Mouse (Mus musculus) lung, postnatal 0 days (tissue): Measurements from ENCODE around the gene Cpped1. TPM values are rescaled to one million over a fixed set of nuclear protein-coding genes. Genes with fewer than 3 reads are reported as not detected.

Experiments used
- ATAC-seq: fragments of 200-750 bp; cut with Nextera tagmentation; 2 replicates; pipeline ENCODE4 v1.8.0; 2017; ENCODE audit warnings: moderate library complexity
- DNase-seq: peaks from one replicate; pipeline ENCODE4 v3.0.0-alpha.2; 2016; ENCODE audit warnings: low spot score
- H3K27ac ChIP-seq: fragments of 300-500 bp; sonication (generic); 2 replicates; pipeline ENCODE4 v1.5.1; 2014; ENCODE audit warnings: antibody characterized with exemption, mild to moderate bottlenecking, low read length, mixed read lengths
- H3K27me3 ChIP-seq: fragments of 300-500 bp; sonication (generic); replicated peaks from 2 replicates; pipeline ENCODE4 v1.6.1; 2014; ENCODE audit warnings: low read length, mixed read lengths; ENCODE audit not compliant: insufficient read depth
- H3K36me3 ChIP-seq: fragments of 300-500 bp; sonication (generic); 2 replicates; pipeline ENCODE4 v1.6.1; 2014; ENCODE audit warnings: low read length, mixed read lengths; ENCODE audit not compliant: insufficient read depth
- H3K4me1 ChIP-seq: fragments of 300-500 bp; sonication (generic); 2 replicates; pipeline ENCODE4 v1.6.1; 2014; ENCODE audit warnings: antibody characterized with exemption, low read depth, low read length, mixed read lengths; ENCODE audit not compliant: insufficient read depth
- H3K4me2 ChIP-seq: fragments of 300-500 bp; sonication (generic); replicated peaks from 2 replicates; pipeline ENCODE4 v1.6.1; 2014; ENCODE audit warnings: low read depth, mild to moderate bottlenecking, low read length, moderate library complexity, mixed read lengths
- H3K4me3 ChIP-seq: fragments of 300-500 bp; sonication (generic); 2 replicates; pipeline ENCODE4 v1.5.1; 2014; ENCODE audit warnings: low read depth, low read length
- H3K9ac ChIP-seq: fragments of 300-500 bp; sonication (generic); replicated peaks from 2 replicates; pipeline ENCODE4 v1.6.1; 2014; ENCODE audit warnings: low read depth, mild to moderate bottlenecking
- H3K9me3 ChIP-seq: fragments of 300-500 bp; sonication (generic); 2 replicates; pipeline ENCODE4 v1.6.1; 2016; ENCODE audit warnings: low read length, mixed read lengths
- CTCF ChIP-seq: IDR thresholded peaks from 2 replicates; pipeline ENCODE4 v1.5.1; 2016; ENCODE audit warnings: antibody characterized with exemption, mild to moderate bottlenecking
- EP300 ChIP-seq: IDR thresholded peaks from 2 replicates; pipeline ENCODE4 v1.6.1; 2016; ENCODE audit warnings: antibody characterized with exemption, mild to moderate bottlenecking, control low read depth
- WGBS: fragments of 180-500 bp; shearing (Covaris S2); extraction: QIAGEN DNeasy Blood & Tissue Kit; methylation state at CpG from one replicate; pipeline ENCODE4 v1.1.7; 2014; 5-methylcytosine and 5-hydroxymethylcytosine counted together
- polyA plus RNA-seq: library from polyadenylated mRNA; unstranded; fragments of >200 nt; fragmentation: Nextera tagmentation; extraction: Ambion mirVana; gene quantifications from 2 replicates; pipeline ENCODE4 v1.2.1, GENCODE M21; 2015

The Cpped1 gene
- polyA plus RNA-seq, 1 experiment from 2014 or later, result 16.1 TPM

DNA sequence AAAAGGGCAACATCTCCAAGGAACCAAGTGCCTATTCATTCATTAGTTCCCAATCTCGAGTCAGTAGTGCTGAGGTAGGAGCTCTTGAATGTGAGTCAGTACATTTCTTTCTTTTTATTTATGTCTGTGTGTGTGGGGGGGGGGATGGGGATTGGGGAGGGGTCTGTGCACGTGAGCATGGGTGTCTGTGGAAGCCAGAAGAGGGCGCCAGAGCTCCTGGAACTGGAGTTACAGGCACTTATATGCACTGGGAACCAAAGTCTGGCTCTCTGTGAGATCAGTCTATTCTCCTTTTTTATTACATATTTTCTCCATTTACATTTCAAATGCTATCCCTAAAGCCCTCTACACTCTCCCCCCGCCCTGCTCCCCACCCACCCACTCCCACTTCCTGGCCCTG, 124.9 kb downstream of the Cpped1 start:
- ATAC-seq, result no peak
- H3K9me3 ChIP-seq, result no peaks in the 10 kb centered on the region
- no peak overlapping the region for H3K4me2 ChIP-seq
- no peak overlapping the region for H3K27ac ChIP-seq
- 67% methylated on average over 4 of the region's 4 CpGs for WGBS
- no peaks in the 10 kb centered on the region for H3K27me3 ChIP-seq
- no peak for DNase-seq
- no peak overlapping the region for H3K9ac ChIP-seq
- no peaks in the 10 kb centered on the region for H3K36me3 ChIP-seq
- TF ChIP-seq EP300 (no peak), CTCF (no peak)
- H3K4me1 ChIP-seq, result no peaks in the 10 kb centered on the region
- no peak overlapping the region for H3K4me3 ChIP-seq

DNA sequence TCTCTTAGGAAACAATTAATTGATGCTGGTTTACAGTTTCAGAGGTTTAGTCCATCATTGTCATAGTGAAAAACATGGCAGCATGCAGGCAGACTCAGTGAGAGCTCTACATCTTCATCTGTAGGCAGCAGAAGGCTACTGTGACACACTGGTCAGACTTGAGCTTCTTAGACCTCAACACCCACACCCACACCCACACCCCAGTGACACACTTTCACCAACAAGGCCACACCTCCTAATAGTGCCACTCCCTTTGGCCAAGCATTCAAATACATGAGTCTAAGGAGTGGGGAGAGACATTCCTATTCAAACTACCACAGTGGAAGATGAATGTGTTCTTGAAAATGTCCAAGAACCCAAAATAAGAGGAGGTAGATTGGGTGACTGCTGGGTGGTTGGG, 125.9 kb downstream of the Cpped1 start:
- no peak overlapping the region for H3K9ac ChIP-seq
- H3K4me1 ChIP-seq, result no peaks in the 10 kb centered on the region
- DNase-seq (no peak), ATAC-seq (no peak)
- no peak overlapping the region for H3K27ac ChIP-seq
- no peaks in the 10 kb centered on the region for H3K9me3 ChIP-seq
- no peak overlapping the region for H3K4me3 ChIP-seq
- H3K36me3 ChIP-seq, result no peaks in the 10 kb centered on the region
- TF ChIP-seq EP300 (no peak), CTCF (no peak)
- no peaks in the 10 kb centered on the region for H3K27me3 ChIP-seq
- H3K4me2 ChIP-seq, result no peak overlapping the region

DNA sequence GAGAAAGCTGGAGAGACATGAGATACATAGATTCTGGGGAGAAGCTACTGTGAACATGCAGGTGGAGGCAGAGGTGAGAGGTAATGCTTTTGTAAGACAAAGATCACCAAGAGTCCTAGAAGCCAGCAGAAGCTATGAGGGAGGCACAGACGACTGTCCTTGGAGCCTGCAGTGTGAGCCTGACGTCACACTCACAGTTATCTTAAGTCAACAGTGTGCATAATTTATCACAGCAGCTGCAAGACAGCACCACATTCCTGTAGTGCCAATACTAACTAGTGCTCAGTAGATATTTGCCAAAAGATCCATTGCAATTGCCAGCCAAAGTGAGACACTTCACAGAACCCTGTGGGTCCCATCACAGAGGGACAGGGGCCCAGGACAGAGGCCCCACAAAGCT, 127.2 kb downstream of the Cpped1 start:
- WGBS, result 6% methylated on average over 2 of the region's 2 CpGs
- no peak overlapping the region for H3K27ac ChIP-seq
- no peak for DNase-seq

DNA sequence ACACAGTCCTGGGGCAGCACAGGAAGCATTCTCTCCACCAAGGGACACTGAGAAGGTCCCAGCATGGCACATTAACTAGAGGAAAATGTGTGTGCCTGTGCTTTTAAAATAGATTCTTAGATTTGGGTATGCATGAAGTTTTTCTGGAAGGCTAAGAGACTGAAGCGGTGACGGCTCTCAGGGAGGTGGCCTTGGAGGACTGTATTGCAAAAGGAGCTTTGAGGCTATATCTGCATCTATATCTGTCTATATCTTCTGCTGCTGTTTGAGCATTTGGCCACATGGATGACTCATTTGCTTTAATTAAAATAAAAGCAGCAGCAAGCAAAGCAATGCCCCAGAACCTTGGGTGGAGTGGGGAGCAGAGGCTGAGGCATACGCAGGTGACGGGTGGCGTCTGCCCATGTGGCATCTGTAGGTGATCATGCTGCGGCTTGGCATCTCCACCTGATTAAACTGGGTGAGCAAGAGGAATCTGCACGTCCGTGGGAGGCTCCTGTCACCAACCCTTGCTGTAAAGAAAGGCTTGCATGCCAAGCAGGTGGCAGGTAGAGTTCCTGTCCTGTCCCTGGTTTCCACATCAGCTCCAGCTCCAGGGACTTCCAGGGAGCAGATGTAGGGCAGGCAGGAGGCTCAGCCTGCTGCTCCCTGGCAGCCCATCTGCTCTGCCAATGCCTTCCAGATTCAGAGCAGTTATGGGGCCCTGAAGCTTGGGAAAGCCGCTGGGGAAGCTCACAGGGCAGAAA, 130.4 kb downstream of the Cpped1 start:
- Histone ChIP-seq H3K9ac (no peak overlapping the region), H3K4me2 (no peak overlapping the region), H3K4me1 (no peaks in the 10 kb centered on the region), H3K9me3 (no peaks in the 10 kb centered on the region), H3K4me3 (no peak overlapping the region), H3K36me3 (no peaks in the 10 kb centered on the region), H3K27ac (no peak overlapping the region), H3K27me3 (no peaks in the 10 kb centered on the region)
- no peak for TF ChIP-seq EP300
- no peak for TF ChIP-seq CTCF
- no peak for ATAC-seq
- WGBS, result 85% methylated on average over 9 of the region's 9 CpGs
- DNase-seq, result no peak

More for the DNA sequence above, 127.2 kb downstream of the Cpped1 start:
- Histone ChIP-seq H3K9me3 (no peaks in the 10 kb centered on the region), H3K27me3 (no peaks in the 10 kb centered on the region), H3K4me1 (no peaks in the 10 kb centered on the region), H3K9ac (no peak overlapping the region), H3K4me2 (no peak overlapping the region), H3K36me3 (no peaks in the 10 kb centered on the region), H3K4me3 (no peak overlapping the region)
- TF ChIP-seq EP300 (no peak), CTCF (no peak)
- no peak for ATAC-seq

DNA sequence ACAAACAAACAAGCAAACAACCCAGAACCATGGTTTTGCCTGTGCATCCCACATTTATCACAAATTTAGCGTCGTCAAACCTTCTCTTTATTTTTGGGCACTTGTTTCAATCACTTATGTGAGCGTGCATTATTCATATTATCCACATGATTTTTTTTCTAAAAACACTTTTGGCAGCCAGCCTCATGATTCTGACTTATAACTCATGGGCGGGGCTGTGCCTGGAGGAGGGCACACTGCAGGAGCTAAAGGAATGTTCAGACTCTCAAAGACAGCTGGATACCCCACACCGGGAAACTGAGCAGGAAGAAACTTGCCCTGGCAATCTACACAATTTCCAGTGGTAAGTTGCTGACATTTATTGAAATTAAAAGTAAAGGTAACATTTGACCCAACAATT, 131.1 kb downstream of the Cpped1 start:
- TF ChIP-seq CTCF (no peak), EP300 (no peak)
- no peak overlapping the region for H3K4me2 ChIP-seq
- WGBS, result 64% methylated on average over 5 of the region's 5 CpGs
- DNase-seq (no peak), ATAC-seq (no peak)
- no peak overlapping the region for H3K27ac ChIP-seq
- H3K9ac ChIP-seq, result no peak overlapping the region
- H3K9me3 ChIP-seq, result no peaks in the 10 kb centered on the region
- no peaks in the 10 kb centered on the region for H3K36me3 ChIP-seq
- no peaks in the 10 kb centered on the region for H3K27me3 ChIP-seq
- no peaks in the 10 kb centered on the region for H3K4me1 ChIP-seq
- no peak overlapping the region for H3K4me3 ChIP-seq

DNA sequence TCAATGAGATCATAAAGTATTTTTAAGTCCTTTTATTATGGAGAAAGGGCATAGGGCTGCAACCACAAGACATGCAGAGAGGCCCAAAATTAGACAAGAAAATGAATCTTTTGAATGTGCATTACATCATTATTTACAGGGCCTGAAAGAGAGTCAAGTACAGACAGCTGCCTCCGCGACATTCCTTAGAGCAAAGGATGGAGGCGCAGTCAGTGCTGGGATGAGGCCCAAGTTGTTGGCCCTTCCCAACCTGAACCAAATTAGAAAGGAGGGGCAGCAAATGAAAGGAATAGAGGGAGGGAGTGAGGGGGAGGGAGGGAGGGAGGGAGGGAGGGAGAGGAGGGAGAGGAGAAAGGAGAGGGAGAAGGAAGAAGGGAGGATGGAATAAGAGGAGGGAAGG, 132.7 kb downstream of the Cpped1 start:
- Histone ChIP-seq H3K36me3 (no peaks in the 10 kb centered on the region), H3K4me2 (no peak overlapping the region), H3K4me3 (no peak overlapping the region), H3K9me3 (no peaks in the 10 kb centered on the region), H3K27me3 (no peaks in the 10 kb centered on the region), H3K9ac (no peak overlapping the region), H3K4me1 (no peaks in the 10 kb centered on the region), H3K27ac (no peak overlapping the region)
- no peak for DNase-seq
- 55% methylated on average over 3 of the region's 3 CpGs for WGBS
- TF ChIP-seq EP300 (no peak), CTCF (no peak)
- no peak for ATAC-seq

DNA sequence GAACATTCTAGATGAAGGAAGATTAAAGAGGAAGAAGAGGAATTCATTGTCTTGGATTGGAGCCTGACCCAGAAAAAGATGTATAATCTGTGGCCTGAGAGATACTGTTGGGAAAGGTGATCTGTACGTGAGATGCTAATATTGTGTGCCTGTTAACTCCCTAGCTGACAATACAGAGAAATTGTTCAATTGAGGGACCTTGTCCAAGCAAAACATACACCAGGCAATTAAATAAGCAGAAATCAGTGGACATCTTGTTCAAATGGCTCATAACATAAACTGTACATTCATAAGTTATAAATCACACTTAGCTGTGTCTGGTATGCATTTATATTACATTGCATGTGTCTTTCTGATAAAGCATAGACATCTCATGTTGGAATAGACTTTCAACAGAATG, 134.9 kb downstream of the Cpped1 start:
- H3K9me3 ChIP-seq, result no peaks in the 10 kb centered on the region
- no peaks in the 10 kb centered on the region for H3K36me3 ChIP-seq
- WGBS, result 77% methylated on average over 1 of the region's 1 CpGs
- H3K4me2 ChIP-seq, result no peak overlapping the region
- no peak overlapping the region for H3K9ac ChIP-seq
- DNase-seq (no peak), ATAC-seq (no peak)
- H3K4me3 ChIP-seq, result no peak overlapping the region
- H3K27me3 ChIP-seq, result no peaks in the 10 kb centered on the region
- H3K4me1 ChIP-seq, result no peaks in the 10 kb centered on the region
- TF ChIP-seq CTCF (no peak), EP300 (no peak)
- H3K27ac ChIP-seq, result no peak overlapping the region
